21 mouse cellular contexts compared by ENCODE assay signal in genomic region chr8:3546511-3546910, GRCm38 (mm10). TPM values are rescaled to one million over a fixed set of nuclear protein-coding genes. Genes with fewer than 3 reads are reported as not detected.
"Had no signal": no experiment of that assay in that cellular context is flagged by ENCODE, and none has a peak within 500 bp of the region (broad histone marks: within the 10 kb centered on the region; RNA-seq: fewer than 3 reads in every experiment).

No protein-coding gene starts in this region.

- H3K4me3 ChIP-seq: midbrain, embryonic 10.5 days; midbrain, embryonic 12.5 days; myocyte; neural tube, embryonic 13.5 days; neural tube, embryonic 15.5 days had no signal

- ATAC-seq: midbrain, embryonic 16.5 days had no signal

- H3K4me2 ChIP-seq: lung, embryonic 14.5 days; midbrain, embryonic 12.5 days; neural tube, embryonic 13.5 days; neural tube, embryonic 15.5 days had no signal

- H3K27ac ChIP-seq: midbrain, embryonic 10.5 days; midbrain, embryonic 12.5 days; neural tube, embryonic 13.5 days; neural tube, embryonic 15.5 days had no signal

- H3K4me1 ChIP-seq: midbrain, embryonic 10.5 days; midbrain, embryonic 12.5 days; neural tube, embryonic 13.5 days; neural tube, embryonic 15.5 days had no signal

- H3K27me3 ChIP-seq: midbrain, embryonic 12.5 days; neural tube, embryonic 13.5 days; neural tube, embryonic 15.5 days had no signal

- H3K9ac ChIP-seq: lung, embryonic 14.5 days; midbrain, embryonic 12.5 days; neural tube, embryonic 13.5 days; neural tube, embryonic 15.5 days had no signal

- DNase-seq: lung, adult 18-20 months; lung, embryonic 14.5 days; lung, postnatal 10 days; lung, postnatal 4 days; midbrain, embryonic 14.5 days; retina, postnatal 1 day; right cerebral cortex, adult 18-20 months; right cerebral cortex, postnatal 25 days; right cerebral cortex, postnatal 4 days; spleen, adult 18-20 months; thymus, adult 18-20 months; thymus, postnatal 14 days; thymus, postnatal 36 days had no signal

- H3K9me3 ChIP-seq: midbrain, embryonic 10.5 days; neural tube, embryonic 13.5 days; neural tube, embryonic 15.5 days had no signal

RNA-seq across cellular contexts. Expression of gene C330021F23Rik, which starts 21.3 kb away (rescaled TPM):
- total RNA-seq: megakaryocyte, adult 5-6 weeks had no signal
- polyA plus RNA-seq: thymus, postnatal 0 days had no signal
